Mouse (Mus musculus): ENCODE measurements around the gene Angel1. TPM values are rescaled to one million over a fixed set of nuclear protein-coding genes. Genes with fewer than 3 reads are reported as not detected.

The Angel1 gene
- polyA plus RNA-seq, 1 experiment, result 2.4 TPM

- TF ChIP-seq CTCF (IDR thresholded peaks at IDR 0.05; ENCODE audit: extremely low read depth, insufficient read length, insufficient replicate concordance, low read depth, low read length) (peak; percentile 85; the same call in 1 of the 2 replicates), POLR2A (IDR thresholded peaks at IDR 0.05; ENCODE audit: low read depth, low read length) (no peak)
- H3K4me1 ChIP-seq (ENCODE audit: control insufficient read depth, insufficient read depth, insufficient read length, low read length), result no peaks in the 10 kb centered on the region
- H3K36me3 ChIP-seq (ENCODE audit: control insufficient read depth, insufficient read depth, low read length), result no peaks in the 10 kb centered on the region
- 33% methylated on average over 4 of the region's 4 CpGs for WGBS
- H3K27ac ChIP-seq (ENCODE audit: insufficient read depth, low read depth, low read length), result no peak overlapping the region
- no peaks in the 10 kb centered on the region for H3K27me3 ChIP-seq (ENCODE audit: control insufficient read depth, insufficient read depth, low read length)
- H3K4me3 ChIP-seq (ENCODE audit: low read depth, low read length), result no peak overlapping the region
These were observed 42.8 kb upstream of the Angel1 start for GRCm38 (mm10) chr12:86768986-86769580.

GRCm38 (mm10) chr12:86767868-86768631 lies 41.8 kb upstream of the Angel1 start:
- WGBS, result 42% methylated on average over 20 of the region's 20 CpGs
- Histone ChIP-seq H3K36me3 (ENCODE audit: control insufficient read depth, insufficient read depth, low read length) (no peaks in the 10 kb centered on the region), H3K27ac (ENCODE audit: insufficient read depth, low read depth, low read length) (no peak overlapping the region), H3K27me3 (ENCODE audit: control insufficient read depth, insufficient read depth, low read length) (no peaks in the 10 kb centered on the region), H3K4me1 (ENCODE audit: control insufficient read depth, insufficient read depth, insufficient read length, low read length) (no peaks in the 10 kb centered on the region), H3K4me3 (ENCODE audit: low read depth, low read length) (no peak overlapping the region)
- peak; percentile 65; the same call in 1 of the 2 replicates for TF ChIP-seq CTCF (IDR thresholded peaks at IDR 0.05; ENCODE audit: extremely low read depth, insufficient read length, insufficient replicate concordance, low read depth, low read length)
- TF ChIP-seq POLR2A (IDR thresholded peaks at IDR 0.05; ENCODE audit: low read depth, low read length), result no peak

DNA sequence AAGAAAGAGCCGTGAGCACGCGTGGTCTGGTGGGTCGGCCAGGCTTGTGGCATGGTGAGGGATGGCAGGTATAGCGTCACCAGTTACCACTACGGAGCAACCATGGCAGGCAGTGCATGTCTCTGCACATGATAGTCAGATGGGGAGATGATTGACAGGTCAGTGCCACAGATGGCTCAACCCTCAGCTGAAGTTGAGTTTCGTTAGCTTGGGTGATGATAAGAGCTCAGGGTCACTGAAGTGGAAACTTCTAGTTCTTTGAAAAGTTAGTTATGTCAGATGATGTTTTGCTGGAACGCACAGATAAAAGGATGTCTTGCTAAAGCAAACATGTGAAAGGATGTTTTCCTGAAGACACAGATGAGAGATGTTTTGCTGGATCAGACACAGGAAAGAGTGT lies 40.2 kb upstream of the Angel1 start:
- 84% methylated on average over 8 of the region's 8 CpGs for WGBS
- TF ChIP-seq POLR2A (IDR thresholded peaks at IDR 0.05; ENCODE audit: low read depth, low read length) (no peak), CTCF (IDR thresholded peaks at IDR 0.05; ENCODE audit: extremely low read depth, insufficient read length, insufficient replicate concordance, low read depth, low read length) (no peak)
- no peaks in the 10 kb centered on the region for H3K36me3 ChIP-seq (ENCODE audit: control insufficient read depth, insufficient read depth, low read length)
- H3K27me3 ChIP-seq (ENCODE audit: control insufficient read depth, insufficient read depth, low read length), result no peaks in the 10 kb centered on the region
- no peak overlapping the region for H3K27ac ChIP-seq (ENCODE audit: insufficient read depth, low read depth, low read length)
- no peak overlapping the region for H3K4me3 ChIP-seq (ENCODE audit: low read depth, low read length)
- no peaks in the 10 kb centered on the region for H3K4me1 ChIP-seq (ENCODE audit: control insufficient read depth, insufficient read depth, insufficient read length, low read length)

- H3K27me3 ChIP-seq (ENCODE audit: control insufficient read depth, insufficient read depth, low read length), result no peaks in the 10 kb centered on the region
- H3K4me1 ChIP-seq (ENCODE audit: control insufficient read depth, insufficient read depth, insufficient read length, low read length), result no peaks in the 10 kb centered on the region
- 55% methylated on average over 6 of the region's 6 CpGs for WGBS
- H3K36me3 ChIP-seq (ENCODE audit: control insufficient read depth, insufficient read depth, low read length), result no peaks in the 10 kb centered on the region
- H3K4me3 ChIP-seq (ENCODE audit: low read depth, low read length), result no peak overlapping the region
- TF ChIP-seq CTCF (IDR thresholded peaks at IDR 0.05; ENCODE audit: extremely low read depth, insufficient read length, insufficient replicate concordance, low read depth, low read length), result no peak
- no peak for TF ChIP-seq POLR2A (IDR thresholded peaks at IDR 0.05; ENCODE audit: low read depth, low read length)
- no peak overlapping the region for H3K27ac ChIP-seq (ENCODE audit: insufficient read depth, low read depth, low read length)
These were observed 37.8 kb upstream of the Angel1 start for GRCm38 (mm10) chr12:86764060-86764459.

- no peaks in the 10 kb centered on the region for H3K36me3 ChIP-seq (ENCODE audit: control insufficient read depth, insufficient read depth, low read length)
- TF ChIP-seq POLR2A (IDR thresholded peaks at IDR 0.05; ENCODE audit: low read depth, low read length) (no peak), CTCF (IDR thresholded peaks at IDR 0.05; ENCODE audit: extremely low read depth, insufficient read length, insufficient replicate concordance, low read depth, low read length) (no peak)
- no peaks in the 10 kb centered on the region for H3K4me1 ChIP-seq (ENCODE audit: control insufficient read depth, insufficient read depth, insufficient read length, low read length)
- no peak overlapping the region for H3K27ac ChIP-seq (ENCODE audit: insufficient read depth, low read depth, low read length)
- WGBS, result 67% methylated on average over 13 of the region's 13 CpGs
- H3K27me3 ChIP-seq (ENCODE audit: control insufficient read depth, insufficient read depth, low read length), result no peaks in the 10 kb centered on the region
- no peak overlapping the region for H3K4me3 ChIP-seq (ENCODE audit: low read depth, low read length)
These were observed 34.8 kb upstream of the Angel1 start for GRCm38 (mm10) chr12:86761036-86761435.

- H3K36me3 ChIP-seq (ENCODE audit: control insufficient read depth, insufficient read depth, low read length), result no peaks in the 10 kb centered on the region
- 79% methylated on average over 8 of the region's 8 CpGs for WGBS
- no peaks in the 10 kb centered on the region for H3K27me3 ChIP-seq (ENCODE audit: control insufficient read depth, insufficient read depth, low read length)
- no peak within 1 kb of the TSS for H3K4me3 ChIP-seq (ENCODE audit: low read depth, low read length)
- no peak within 1 kb of the TSS for H3K27ac ChIP-seq (ENCODE audit: insufficient read depth, low read depth, low read length)
- no peaks in the 10 kb centered on the region for H3K4me1 ChIP-seq (ENCODE audit: control insufficient read depth, insufficient read depth, insufficient read length, low read length)
- TF ChIP-seq CTCF (IDR thresholded peaks at IDR 0.05; ENCODE audit: extremely low read depth, insufficient read length, insufficient replicate concordance, low read depth, low read length) (no peak), POLR2A (IDR thresholded peaks at IDR 0.05; ENCODE audit: low read depth, low read length) (no peak)
These were observed 8.1 kb upstream of the Angel1 start, which contains the start of gene Lrrc74a for GRCm38 (mm10) chr12:86734319-86734810. Lrrc74a (plus strand) TSS chr12:86734369.

DNA sequence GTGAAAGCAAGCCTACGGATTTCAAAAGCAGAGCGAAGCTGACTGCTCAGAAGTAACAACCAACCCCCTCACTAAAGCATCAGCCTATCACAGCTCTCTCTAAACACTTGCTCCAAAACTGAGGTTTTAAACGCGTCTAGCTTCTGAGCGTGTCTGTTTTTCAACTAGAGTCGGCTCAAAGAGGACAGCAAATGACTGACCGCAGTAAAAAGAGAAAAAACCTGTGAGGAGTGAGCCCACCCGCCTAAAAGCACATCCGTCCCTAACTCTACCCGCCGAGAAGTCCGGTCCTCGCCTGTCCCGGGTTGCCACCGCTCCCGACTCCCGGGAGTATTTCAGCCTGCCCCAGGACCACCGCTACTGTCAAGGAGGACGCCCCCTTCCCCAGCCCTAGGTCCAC lies 554 bp downstream of the Angel1 start:
- under 1% methylated on average over 19 of the region's 19 CpGs for WGBS
- Histone ChIP-seq H3K4me1 (ENCODE audit: control insufficient read depth, insufficient read depth, insufficient read length, low read length) (no peaks in the 10 kb centered on the region), H3K27me3 (ENCODE audit: control insufficient read depth, insufficient read depth, low read length) (no peaks in the 10 kb centered on the region), H3K36me3 (ENCODE audit: control insufficient read depth, insufficient read depth, low read length) (no peaks in the 10 kb centered on the region), H3K4me3 (ENCODE audit: low read depth, low read length) (peak overlapping the region; percentile 67), H3K27ac (ENCODE audit: insufficient read depth, low read depth, low read length) (no peak overlapping the region)
- TF ChIP-seq POLR2A (IDR thresholded peaks at IDR 0.05; ENCODE audit: low read depth, low read length) (no peak), CTCF (IDR thresholded peaks at IDR 0.05; ENCODE audit: extremely low read depth, insufficient read length, insufficient replicate concordance, low read depth, low read length) (no peak)
